Mouse (Mus musculus) effector memory CD4-positive, alpha-beta T cell, adult 5 months (primary cell): ENCODE measurements around the gene Zfp386. TPM values are rescaled to one million over a fixed set of nuclear protein-coding genes. Genes with fewer than 3 reads are reported as not detected.

Experiments used
- polyA plus RNA-seq: library from polyadenylated mRNA; unstranded; fragments of 100-300 nt; shearing (Covaris generic); gene quantifications from one replicate; pipeline ENCODE4 v1.2.1, GENCODE M21; 2017

Gene Zfp386
- 29.5 TPM for polyA plus RNA-seq

DNA sequence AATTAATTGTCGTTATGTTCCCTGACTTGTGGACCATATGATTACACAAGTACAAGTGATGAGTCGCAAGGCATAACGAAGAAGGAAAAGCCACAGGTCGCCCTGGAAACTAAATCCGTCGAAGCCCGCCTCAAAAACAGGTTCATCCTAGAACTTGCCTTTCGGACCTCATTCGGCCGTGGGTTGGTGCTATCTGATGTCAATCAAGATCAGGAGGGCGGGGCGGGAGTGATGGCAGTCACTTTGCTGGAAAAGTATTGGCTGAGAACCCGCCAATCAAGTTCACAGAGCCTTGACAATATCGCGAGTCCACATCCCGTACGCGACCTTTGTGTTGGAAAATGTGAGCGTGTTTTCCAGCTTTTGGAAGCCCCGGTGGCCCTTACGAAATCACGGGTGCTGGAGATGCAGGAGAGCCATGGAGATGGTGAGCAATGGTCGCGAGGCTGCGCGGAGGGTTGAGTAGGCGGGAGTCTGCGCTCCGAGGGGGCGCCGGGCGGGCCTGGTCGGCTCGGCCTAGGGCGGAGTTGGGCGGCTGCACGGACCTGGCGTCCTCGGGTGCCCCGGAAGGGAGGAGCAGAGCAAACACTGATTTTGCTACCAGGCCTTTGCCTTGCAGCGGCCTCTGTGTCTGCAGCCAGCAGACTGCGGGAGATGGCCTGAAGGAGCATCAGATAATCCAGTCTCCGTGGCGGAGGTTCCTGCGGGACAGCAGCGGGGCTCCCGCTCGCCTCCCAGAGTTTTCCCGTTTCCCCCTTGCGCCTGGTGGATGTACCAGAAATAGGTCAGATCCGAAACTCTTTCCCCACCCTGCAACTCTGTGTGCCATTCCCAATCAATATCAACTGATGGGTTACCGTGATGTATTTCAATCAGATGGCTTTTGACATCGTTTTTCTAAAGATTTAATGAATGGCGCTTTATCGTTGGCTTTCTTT is at the start of gene Zfp386:
TSS of gene Zfp386 (plus strand) at position 285 of the 938 bp plus-strand sequence.

DNA sequence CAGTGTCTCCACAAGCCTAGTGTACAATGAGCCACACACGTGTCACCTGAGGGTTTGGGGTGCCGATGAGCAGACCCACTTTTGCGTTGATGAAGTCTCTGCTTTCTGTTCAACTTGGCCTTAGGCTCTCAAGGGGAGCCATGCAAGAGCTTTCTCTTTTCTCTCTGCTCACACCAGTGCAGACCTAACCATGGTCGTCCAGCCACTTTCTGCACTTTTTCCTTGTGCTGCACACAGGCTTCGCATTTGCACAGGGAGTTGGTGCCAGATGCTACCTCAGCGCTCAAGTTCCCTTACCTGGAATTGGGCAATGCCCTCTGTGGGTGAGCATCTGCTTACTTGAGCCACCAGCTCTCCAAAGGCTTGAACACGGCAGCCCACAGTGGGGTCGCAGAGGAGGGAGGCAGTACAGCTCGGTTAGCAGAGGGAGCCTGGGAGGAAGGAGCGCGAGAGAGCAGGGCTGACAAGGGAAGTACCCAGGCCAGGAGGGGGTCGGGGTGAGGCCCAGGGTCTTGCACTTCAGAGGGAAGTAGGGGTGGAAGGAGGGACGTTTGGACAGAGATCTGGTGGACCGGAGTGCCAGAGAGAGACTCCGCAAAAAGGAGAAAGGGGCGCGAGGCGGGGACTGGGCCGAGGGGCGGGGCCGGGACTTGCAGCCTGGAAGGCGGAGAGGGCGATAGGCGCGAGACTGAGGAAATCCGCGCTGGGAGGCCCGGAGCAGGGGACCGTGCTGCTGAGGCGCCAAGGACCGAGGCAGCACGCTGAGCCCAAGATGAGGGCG is 29.7 kb downstream of the Zfp386 start, which contains the start of gene Vipr2:
TSS of gene Vipr2 (plus strand) at position 653 of the 781 bp plus-strand sequence.

Other genes with a start within 250 kb of the Zfp386 start
- gene Vipr2, start 30.0 kb downstream of the Zfp386 start, polyA plus RNA-seq: 0.72 TPM
- 0.62 TPM for gene Wdr60, start 215.3 kb downstream of the Zfp386 start, polyA plus RNA-seq
- gene Gm11027, start 227.7 kb downstream of the Zfp386 start, polyA plus RNA-seq: not detected
- gene Esyt2, start 233.5 kb downstream of the Zfp386 start, polyA plus RNA-seq: 214 TPM